Mouse (Mus musculus) G1E (cell line): ENCODE data around the gene Ttc1. TPM values are rescaled to one million over a fixed set of nuclear protein-coding genes. Genes with fewer than 3 reads are reported as not detected.

Experiments used
- ATAC-seq: 2 replicates; pipeline ENCODE4 v1.8.0; 2016; ENCODE audit warnings: mild to moderate bottlenecking; ENCODE audit not compliant: insufficient number of reproducible peaks, poor library complexity, low FRiP score, severe bottlenecking; ENCODE audit errors: extremely low read depth
- DNase-seq: peaks from one replicate; pipeline ENCODE4 v3.0.0; 2012; ENCODE audit warnings: low spot score
- H3K27me3 ChIP-seq: 2 replicates; pipeline ENCODE4 v1.6.1; 2012; ENCODE audit warnings: mild to moderate bottlenecking, low read length, inconsistent platforms; ENCODE audit not compliant: insufficient read depth
- H3K36me3 ChIP-seq: replicated peaks from 2 replicates; pipeline ENCODE3; 2012; ENCODE audit warnings: mild to moderate bottlenecking, inconsistent platforms
- H3K4me1 ChIP-seq: 2 replicates; pipeline ENCODE4 v1.6.1; 2012; ENCODE audit warnings: low read depth, low read length, inconsistent platforms, mixed read lengths; ENCODE audit not compliant: insufficient read depth
- H3K4me3 ChIP-seq: 2 replicates; pipeline ENCODE4 v1.5.1; 2012; ENCODE audit warnings: low read depth, mild to moderate bottlenecking, inconsistent platforms, low read length, moderate library complexity, mixed read lengths
- H3K9me3 ChIP-seq: replicated peaks from 2 replicates; pipeline ENCODE4 v1.6.1; 2012; ENCODE audit warnings: inconsistent platforms
- CTCF ChIP-seq: IDR thresholded peaks from 2 replicates; pipeline ENCODE4 v1.5.1; 2012; ENCODE audit warnings: low read depth, low read length, inconsistent platforms, mixed read lengths
- GATA1 ChIP-seq: IDR thresholded peaks from 2 replicates; pipeline ENCODE4 v1.6.1; 2012; ENCODE audit warnings: borderline replicate concordance, low read length, inconsistent platforms, mixed read lengths
- GATA2 ChIP-seq: IDR thresholded peaks from 2 replicates; pipeline ENCODE4 v1.6.1; 2012; ENCODE audit warnings: low read depth, low read length, inconsistent platforms, borderline replicate concordance
- POLR2AphosphoS5 ChIP-seq: IDR thresholded peaks from 2 replicates; pipeline ENCODE4 v1.6.1; 2012; ENCODE audit warnings: low read depth, low read length, inconsistent platforms; ENCODE audit not compliant: insufficient replicate concordance
- TAL1 ChIP-seq: conservative IDR thresholded peaks from 2 replicates; pipeline ENCODE4 v1.6.1; 2012; ENCODE audit warnings: low read depth, low read length, inconsistent platforms, mixed read lengths
- polyA plus RNA-seq: library from polyadenylated mRNA; stranded (reverse); fragments of >175 nt; gene quantifications from 2 replicates; pipeline ENCODE4 v1.2.3, GENCODE M21; 2012
- total RNA-seq, 2 experiments: library from RNA; stranded (forward) in 1 of 2; stranded (reverse) in 1 of 2; fragments of 200-1000 nt in 1 of 2; fragments of >200 nt in 1 of 2; fragmentation: Nextera tagmentation in 1 of 2; gene quantifications; 2 replicates each; pipeline ENCODE4 v1.2.3; 2014 to 2017

Ttc1 gene
- total and polyA plus RNA-seq, 3 experiments: 19.9 to 84.7 (median 83.9) TPM

GRCm38 (mm10) chr11:43776324-43776694 is 28.5 kb upstream of the Ttc1 start:
- no peaks in the 10 kb centered on the region for H3K4me1 ChIP-seq
- H3K9me3 ChIP-seq: no peaks in the 10 kb centered on the region
- DNase-seq (no peak), ATAC-seq (no peak)
- H3K36me3 ChIP-seq: no peaks in the 10 kb centered on the region
- no peak overlapping the region for H3K4me3 ChIP-seq
- TF ChIP-seq POLR2AphosphoS5: no peak
- no peak for TF ChIP-seq TAL1
- no peak for TF ChIP-seq GATA1
- TF ChIP-seq GATA2: no peak
- TF ChIP-seq CTCF: no peak
- H3K27me3 ChIP-seq: peaks cover 9% of the 10 kb centered on the region

- Histone ChIP-seq H3K4me3 (no peak overlapping the region), H3K4me1 (no peaks in the 10 kb centered on the region), H3K27me3 (peaks cover 9% of the 10 kb centered on the region), H3K9me3 (no peaks in the 10 kb centered on the region), H3K36me3 (no peaks in the 10 kb centered on the region)
- no peak for ATAC-seq
- DNase-seq: no peak
- TF ChIP-seq CTCF (no peak), GATA1 (no peak), POLR2AphosphoS5 (no peak), TAL1 (no peak), GATA2 (no peak)
Measured at GRCm38 (mm10) chr11:43775469-43776323, 27.9 kb upstream of the Ttc1 start.

- Histone ChIP-seq H3K4me3 (no peak overlapping the region), H3K9me3 (no peaks in the 10 kb centered on the region), H3K27me3 (peaks cover 9% of the 10 kb centered on the region), H3K4me1 (no peaks in the 10 kb centered on the region), H3K36me3 (no peaks in the 10 kb centered on the region)
- DNase-seq (no peak), ATAC-seq (no peak)
- TF ChIP-seq GATA1 (no peak), TAL1 (no peak), GATA2 (no peak), POLR2AphosphoS5 (no peak), CTCF (no peak)
Measured at GRCm38 (mm10) chr11:43773725-43774124, 25.9 kb upstream of the Ttc1 start.

GRCm38 (mm10) chr11:43770110-43770509 is 22.3 kb upstream of the Ttc1 start:
- no peak overlapping the region for H3K4me3 ChIP-seq
- H3K36me3 ChIP-seq: no peaks in the 10 kb centered on the region
- peaks cover 4% of the 10 kb centered on the region for H3K4me1 ChIP-seq
- no peak for TF ChIP-seq GATA2
- TF ChIP-seq TAL1: no peak
- TF ChIP-seq POLR2AphosphoS5: no peak
- TF ChIP-seq CTCF: no peak
- no peak for TF ChIP-seq GATA1
- peaks cover 9% of the 10 kb centered on the region for H3K27me3 ChIP-seq
- ATAC-seq (no peak), DNase-seq (no peak)
- H3K9me3 ChIP-seq: no peaks in the 10 kb centered on the region

GRCm38 (mm10) chr11:43767749-43768148 is 19.9 kb upstream of the Ttc1 start:
- TF ChIP-seq TAL1: no peak
- no peak for TF ChIP-seq POLR2AphosphoS5
- no peak for TF ChIP-seq GATA2
- TF ChIP-seq GATA1: no peak
- Histone ChIP-seq H3K9me3 (no peaks in the 10 kb centered on the region), H3K4me1 (peaks cover 4% of the 10 kb centered on the region), H3K36me3 (no peaks in the 10 kb centered on the region), H3K4me3 (no peak overlapping the region), H3K27me3 (peaks cover 9% of the 10 kb centered on the region)
- ATAC-seq (no peak), DNase-seq (no peak)

- Histone ChIP-seq H3K36me3 (no peaks in the 10 kb centered on the region), H3K9me3 (no peaks in the 10 kb centered on the region)
- DNase-seq: peak; percentile 12
Measured at GRCm38 (mm10) chr11:43766922-43767648, 19.3 kb upstream of the Ttc1 start.

More at GRCm38 (mm10) chr11:43766922-43767648, 19.3 kb upstream of the Ttc1 start:
- ATAC-seq: peak; percentile 60
- peak overlapping the region; percentile 54; the same call in 1 of the 2 replicates for H3K4me3 ChIP-seq
- peaks cover 12% of the 10 kb centered on the region for H3K27me3 ChIP-seq
- peaks cover 4% of the 10 kb centered on the region for H3K4me1 ChIP-seq
- TF ChIP-seq TAL1: no peak
- peak; percentile 29 for TF ChIP-seq CTCF
